Mouse (Mus musculus) ovary, postnatal 10 days (tissue): ENCODE measurements around the gene Senp1.

Source experiments
- DNase-seq: peaks from one replicate; pipeline ENCODE4 v3.0.0; 2022; ENCODE audit warnings: low spot score

Senp1 gene

GRCm38 (mm10) chr15:98093121-98094011 is at the start of gene Senp1:
Gene Senp1, minus strand, starts transcription at chr15:98093744.
- peak; percentile 83 for DNase-seq

GRCm38 (mm10) chr15:98142515-98142914 is 49.0 kb upstream of the Senp1 start:
- DNase-seq = no peak

GRCm38 (mm10) chr15:98140809-98141208 is 47.3 kb upstream of the Senp1 start:
- no peak for DNase-seq

- no peak for DNase-seq
Observed at GRCm38 (mm10) chr15:98139763-98140162, 46.2 kb upstream of the Senp1 start.

GRCm38 (mm10) chr15:98136871-98137270 is 43.3 kb upstream of the Senp1 start:
- DNase-seq = no peak

- DNase-seq = no peak
Observed at GRCm38 (mm10) chr15:98135671-98136070, 42.1 kb upstream of the Senp1 start.

- no peak for DNase-seq
Observed at GRCm38 (mm10) chr15:98134666-98135065, 41.1 kb upstream of the Senp1 start.

- DNase-seq = no peak
Observed at GRCm38 (mm10) chr15:98134034-98134433, 40.5 kb upstream of the Senp1 start.

- DNase-seq = no peak
Observed at GRCm38 (mm10) chr15:98133471-98133870, 39.9 kb upstream of the Senp1 start.

- no peak for DNase-seq
Observed at GRCm38 (mm10) chr15:98131942-98132655, 38.6 kb upstream of the Senp1 start.

GRCm38 (mm10) chr15:98131451-98131850 is 37.9 kb upstream of the Senp1 start:
- DNase-seq = no peak

- DNase-seq = no peak
Observed at GRCm38 (mm10) chr15:98131001-98131400, 37.5 kb upstream of the Senp1 start.

GRCm38 (mm10) chr15:98120831-98121230 is 27.3 kb upstream of the Senp1 start:
- no peak for DNase-seq

- DNase-seq = no peak
Observed at GRCm38 (mm10) chr15:98119363-98119762, 25.8 kb upstream of the Senp1 start.

GRCm38 (mm10) chr15:98116287-98116686 is 22.7 kb upstream of the Senp1 start:
- no peak for DNase-seq

GRCm38 (mm10) chr15:98115779-98116163 is 22.2 kb upstream of the Senp1 start:
- no peak for DNase-seq

- no peak for DNase-seq
Observed at GRCm38 (mm10) chr15:98114852-98115778, 21.6 kb upstream of the Senp1 start.

- no peak for DNase-seq
Observed at GRCm38 (mm10) chr15:98114098-98114851, 20.7 kb upstream of the Senp1 start.

GRCm38 (mm10) chr15:98111791-98112190 is 18.2 kb upstream of the Senp1 start:
- no peak for DNase-seq

GRCm38 (mm10) chr15:98108297-98109152 is 15.0 kb upstream of the Senp1 start:
- DNase-seq = peak; percentile 68
